Comparison of ENCODE assay signal across 26 mouse cellular contexts in the genomic region with DNA sequence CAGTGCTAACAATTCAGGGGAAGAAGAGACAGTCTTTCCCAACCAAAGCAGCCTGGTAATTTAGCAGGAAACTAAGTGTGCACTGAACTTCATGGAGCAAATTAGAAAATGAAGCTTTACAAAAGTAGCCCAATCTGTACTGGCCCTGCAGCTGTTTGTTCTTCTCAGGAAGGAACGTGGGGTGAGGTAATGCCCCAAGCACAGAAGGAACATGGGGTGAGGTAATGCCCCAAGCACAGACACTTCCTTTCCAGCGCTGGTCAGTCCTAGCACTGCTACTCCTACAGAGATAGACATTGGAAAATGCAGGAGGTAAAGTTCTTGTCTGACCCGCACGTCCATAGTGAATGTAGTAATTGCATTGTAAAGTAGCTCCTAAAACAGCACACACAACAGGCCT.
DNase-seq lines count a peak whose midpoint lies in the region; ATAC-seq and TF ChIP-seq lines count a peak whose summit lies in the region.
"Had no signal": no experiment of that assay in that cellular context is flagged by ENCODE, and none has a peak within 500 bp of the region (broad histone marks: within the 10 kb centered on the region; RNA-seq: fewer than 3 reads in every experiment).

No protein-coding gene starts in this region.

- DNase-seq in embryonic facial prominence, embryonic 14.5 days (ENCODE audit: low spot score): peak; percentile 12
- DNase-seq in embryonic facial prominence, embryonic 10.5 days (ENCODE audit: low spot score): no peak
- peak; percentile 31 for DNase-seq in gastrocnemius, adult 2 months
- DNase-seq in gastrocnemius, postnatal 36 days: no peak
- peak; percentile 6 for DNase-seq in kidney, adult 2 months
- DNase-seq in kidney, adult 11 months: no peak
- no peak for DNase-seq in right cerebral cortex, postnatal 36 days (ENCODE audit: low spot score in 2 of 2)
- DNase-seq in spleen, adult 12 weeks (ENCODE audit: low spot score): no peak
- DNase-seq: adrenal gland, adult 8-10 months; cerebellum, adult 11-12 months; cerebellum, postnatal 10 days; kidney, postnatal 36 days; lung, embryonic 14.5 days; midbrain, embryonic 14.5 days; right cerebral cortex, postnatal 4 days had no signal

- no peaks in the 10 kb centered on the region for H3K4me1 ChIP-seq in embryonic facial prominence, embryonic 14.5 days (ENCODE audit: control insufficient read depth, insufficient read depth, low read length)
- H3K4me1 ChIP-seq in embryonic facial prominence, embryonic 10.5 days: peaks cover 4% of the 10 kb centered on the region
- H3K4me1 ChIP-seq in kidney, adult 2 months (ENCODE audit: control insufficient read depth, insufficient read depth, low read length): no peaks in the 10 kb centered on the region
- H3K4me1 ChIP-seq: embryonic facial prominence, embryonic 12.5 days; heart, embryonic 15.5 days; hindbrain, embryonic 10.5 days; kidney, embryonic 15.5 days; limb, embryonic 15.5 days; neural tube, embryonic 12.5 days had no signal

- no peak overlapping the region for H3K4me3 ChIP-seq in embryonic facial prominence, embryonic 14.5 days (ENCODE audit: low read depth, low read length)
- no peak overlapping the region for H3K4me3 ChIP-seq in embryonic facial prominence, embryonic 10.5 days
- no peak overlapping the region for H3K4me3 ChIP-seq in gastrocnemius, adult 2 months
- no peak overlapping the region for H3K4me3 ChIP-seq in kidney, adult 2 months (ENCODE audit: insufficient read depth, low read depth, low read length)
- H3K4me3 ChIP-seq: embryonic facial prominence, embryonic 12.5 days; erythroblast, embryonic 14.5 days; heart, embryonic 15.5 days; hindbrain, embryonic 10.5 days; kidney, embryonic 15.5 days; limb, embryonic 15.5 days; neural tube, embryonic 12.5 days had no signal

- peaks cover 5% of the 10 kb centered on the region; the same call in 1 of the 2 replicates for H3K36me3 ChIP-seq in embryonic facial prominence, embryonic 14.5 days (ENCODE audit: control insufficient read depth, insufficient read depth, low read length)
- H3K36me3 ChIP-seq in embryonic facial prominence, embryonic 10.5 days (replicated peaks): peaks cover 11% of the 10 kb centered on the region; the same call in 1 of the 2 replicates
- no peaks in the 10 kb centered on the region for H3K36me3 ChIP-seq in kidney, adult 2 months (ENCODE audit: control insufficient read depth, insufficient read depth, low read length)
- H3K36me3 ChIP-seq: limb, embryonic 15.5 days had no signal

- ATAC-seq in embryonic facial prominence, embryonic 14.5 days (ENCODE audit: low read depth): no peak; the same call in 1 of the 2 replicates
- ATAC-seq: activated CD4-positive, CD25-positive, alpha-beta regulatory T cell, adult 4 months; hindbrain, postnatal 0 days; intestine, embryonic 16.5 days had no signal

- H3K27ac ChIP-seq in embryonic facial prominence, embryonic 14.5 days (replicated peaks; ENCODE audit: low read depth, low read length): no peak overlapping the region
- no peak overlapping the region for H3K27ac ChIP-seq in embryonic facial prominence, embryonic 10.5 days (replicated peaks)
- no peak overlapping the region for H3K27ac ChIP-seq in gastrocnemius, adult 2 months
- H3K27ac ChIP-seq in kidney, adult 2 months (ENCODE audit: insufficient read depth, low read depth, low read length): no peak overlapping the region
- H3K27ac ChIP-seq: embryonic facial prominence, embryonic 12.5 days; heart, embryonic 15.5 days; hindbrain, embryonic 10.5 days; hindbrain, postnatal 0 days; kidney, embryonic 15.5 days; limb, embryonic 15.5 days; liver, embryonic 14.5 days; neural tube, embryonic 12.5 days had no signal

- no peak overlapping the region for H3K4me2 ChIP-seq in embryonic facial prominence, embryonic 14.5 days (ENCODE audit: low read depth, low read length)
- H3K4me2 ChIP-seq: embryonic facial prominence, embryonic 12.5 days; heart, embryonic 15.5 days; kidney, embryonic 15.5 days; limb, embryonic 15.5 days; lung, embryonic 14.5 days; neural tube, embryonic 12.5 days had no signal

- no peak overlapping the region for H3K9ac ChIP-seq in embryonic facial prominence, embryonic 14.5 days (ENCODE audit: low read depth, low read length)
- H3K9ac ChIP-seq: embryonic facial prominence, embryonic 12.5 days; heart, embryonic 15.5 days; kidney, embryonic 15.5 days; limb, embryonic 15.5 days; liver, embryonic 14.5 days; lung, embryonic 14.5 days; neural tube, embryonic 12.5 days had no signal

- H3K27me3 ChIP-seq in embryonic facial prominence, embryonic 14.5 days (replicated peaks; ENCODE audit: control insufficient read depth, insufficient read depth, low read length): no peaks in the 10 kb centered on the region
- H3K27me3 ChIP-seq in embryonic facial prominence, embryonic 10.5 days (replicated peaks; ENCODE audit: low read depth, poor library complexity, severe bottlenecking): no peaks in the 10 kb centered on the region
- no peaks in the 10 kb centered on the region for H3K27me3 ChIP-seq in kidney, adult 2 months (replicated peaks; ENCODE audit: control insufficient read depth, insufficient read depth, low read length)
- H3K27me3 ChIP-seq: embryonic facial prominence, embryonic 12.5 days; heart, embryonic 15.5 days; kidney, embryonic 15.5 days; limb, embryonic 15.5 days; neural tube, embryonic 12.5 days had no signal

- intact Hi-C loops in gastrocnemius, adult 2 months (cut with DNase I): no loop called here
- intact Hi-C loops in gastrocnemius, postnatal 36 days (cut with DNase I): no loop called here

- H3K9me3 ChIP-seq in embryonic facial prominence, embryonic 14.5 days (ENCODE audit: control insufficient read depth, low read length): no peaks in the 10 kb centered on the region
- no peaks in the 10 kb centered on the region for H3K9me3 ChIP-seq in embryonic facial prominence, embryonic 10.5 days
- H3K9me3 ChIP-seq: embryonic facial prominence, embryonic 12.5 days; heart, embryonic 15.5 days; hindbrain, embryonic 10.5 days; kidney, embryonic 15.5 days; limb, embryonic 15.5 days; neural tube, embryonic 12.5 days had no signal

- WGBS in embryonic facial prominence, embryonic 14.5 days: 77% methylated on average over 4 of the region's 4 CpGs
- WGBS in embryonic facial prominence, embryonic 10.5 days: 79% methylated on average over 4 of the region's 4 CpGs
- 84% methylated on average over 4 of the region's 4 CpGs for WGBS in kidney, adult 2 months

- no peak for TF ChIP-seq POLR2A in kidney, adult 2 months (IDR thresholded peaks at IDR 0.05; ENCODE audit: low read depth, low read length)

- no peak for TF ChIP-seq CTCF in gastrocnemius, adult 2 months (IDR thresholded peaks at IDR 0.05)
- TF ChIP-seq CTCF in kidney, adult 2 months (conservative IDR thresholded peaks at IDR 0.05; ENCODE audit: insufficient read depth, insufficient read length, low read depth, low read length): no peak

Comparison
In these comparisons a context has a peak if more than half of its experiments do, and no peak if none do; other contexts are left out.
1. DNase-seq: peak in embryonic facial prominence, embryonic 14.5 days (single experiment), gastrocnemius, adult 2 months (single experiment) and kidney, adult 2 months (single experiment); none in embryonic facial prominence, embryonic 10.5 days (single experiment), gastrocnemius, postnatal 36 days (0 of 2), kidney, adult 11 months (single experiment), right cerebral cortex, postnatal 36 days (0 of 2) and spleen, adult 12 weeks (single experiment).